Mouse (Mus musculus) kidney, adult 9 months (tissue): ENCODE measurements at regions not wholly inside any gene's neighbourhood (a gene's known extent, or its start where the extent isn't known, plus 50 kb on each side); places are given as distances from the start of the nearest gene placed in this dataset.

Experiments used
- DNase-seq: peaks from one replicate; pipeline ENCODE4 v3.0.0; 2022

- DNase-seq, result peak; percentile 91
Observed at GRCm38 (mm10) chr1:52302557-52302956, 69.5 kb upstream of the Gls start.

GRCm38 (mm10) chr1:52301266-52301665 is 68.2 kb upstream of the Gls start:
- DNase-seq, result peak; percentile 36

GRCm38 (mm10) chr1:52299559-52299958 is 66.5 kb upstream of the Gls start:
- DNase-seq, result no peak

GRCm38 (mm10) chr1:52298336-52298735 is 65.3 kb upstream of the Gls start:
- DNase-seq, result no peak

DNA sequence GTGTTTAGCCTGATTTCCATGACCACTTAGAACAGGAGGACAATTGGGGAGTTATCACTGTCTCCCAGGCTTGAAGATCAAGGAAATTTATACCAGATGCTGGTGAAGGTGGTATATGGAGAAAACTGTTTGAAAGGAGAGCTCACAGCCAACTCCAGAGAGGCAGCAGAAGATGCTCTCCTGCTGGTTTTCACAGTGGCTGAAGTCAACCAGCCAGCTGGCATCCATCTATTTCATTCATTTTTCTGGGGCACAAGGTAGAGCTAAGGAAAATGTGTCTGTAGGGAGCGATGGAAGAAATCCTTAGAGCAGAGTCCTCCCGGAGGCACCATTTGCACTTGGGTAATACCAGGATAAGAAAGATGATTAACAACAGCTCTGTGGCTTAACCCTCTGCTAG is 63.1 kb upstream of the Gls start:
- no peak for DNase-seq

- peak; percentile 2 for DNase-seq
Observed at GRCm38 (mm10) chr1:52294521-52294920, 61.5 kb upstream of the Gls start.

DNA sequence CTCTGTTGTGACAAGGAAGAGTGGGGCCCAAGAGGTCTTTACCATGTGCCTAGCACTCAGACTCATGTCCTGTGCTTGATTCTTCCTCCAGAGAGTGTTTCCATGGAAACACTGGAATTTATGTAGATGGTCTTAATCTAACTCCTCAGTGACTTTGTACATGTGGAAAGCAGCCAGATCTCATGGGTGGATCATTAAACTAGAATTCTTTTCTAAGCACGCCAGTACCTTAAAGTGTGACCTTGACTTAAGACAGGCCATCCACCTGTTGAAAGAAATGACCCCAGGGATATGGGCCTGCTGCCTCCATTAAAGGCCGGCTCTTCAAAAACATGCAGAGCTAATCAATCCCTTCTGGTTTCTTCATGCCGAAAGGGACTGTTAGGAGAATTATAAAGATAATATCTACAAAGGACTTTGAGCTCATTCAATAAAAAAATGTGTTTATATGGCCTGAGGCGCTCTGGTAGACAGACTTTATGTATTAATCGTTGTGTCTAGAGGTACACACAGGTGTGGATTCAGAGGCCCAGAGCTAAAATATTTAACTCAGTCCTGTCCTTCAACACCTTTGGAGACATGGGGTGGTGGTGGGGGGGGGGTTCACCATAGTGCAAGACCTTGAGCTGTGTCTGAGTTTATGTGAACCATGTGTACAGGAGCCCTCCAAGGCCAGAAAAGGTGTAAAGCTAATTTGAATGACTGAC is 60.5 kb upstream of the Gls start:
- DNase-seq, result peak; percentile 93
